Mouse (Mus musculus) brain, embryonic 14.5 days (tissue): ENCODE data around the gene Hdac7.

ENCODE experiments used
- CTCF ChIP-seq: fragments of 200-500 bp; IDR thresholded peaks from 2 replicates; pipeline ENCODE4 v1.5.1; 2012; ENCODE audit warnings: inconsistent platforms, mild to moderate bottlenecking, moderate library complexity, borderline replicate concordance; ENCODE audit not compliant: insufficient read depth, insufficient read length; ENCODE audit errors: extremely low read depth
- POLR2A ChIP-seq: fragments of 200-500 bp; IDR thresholded peaks from 2 replicates; pipeline ENCODE4 v1.6.1; 2012; ENCODE audit warnings: mild to moderate bottlenecking, inconsistent platforms, borderline replicate concordance; ENCODE audit not compliant: poor library complexity, insufficient read depth, insufficient read length, severe bottlenecking; ENCODE audit errors: extremely low read depth

DNA sequence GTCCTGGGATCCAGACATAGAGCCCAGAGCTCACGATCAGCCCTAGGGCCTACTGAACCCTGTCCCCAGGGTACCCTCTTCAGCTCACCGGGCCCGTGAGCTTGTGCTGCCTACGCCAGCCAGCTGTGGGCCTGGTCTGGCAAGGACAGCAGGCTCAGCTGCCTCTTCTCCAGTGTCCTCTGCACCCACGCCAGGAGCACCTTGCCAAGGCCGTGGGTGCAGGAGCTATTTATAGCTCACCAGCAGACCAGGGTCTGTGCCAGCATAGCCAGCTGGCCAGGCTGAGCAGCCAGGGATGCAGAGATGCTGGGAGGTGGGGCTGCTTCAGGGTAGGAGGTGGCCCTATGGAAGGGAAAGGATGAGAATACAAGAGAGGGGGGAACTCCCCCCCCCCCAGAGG is 32.2 kb downstream of the Hdac7 start:
- TF ChIP-seq CTCF (no peak), POLR2A (no peak)
